ENCODE assay signal across 8 mouse cellular contexts in genomic region chr6:28215268-28215954, GRCm38 (mm10).
DNase-seq lines count a peak whose midpoint lies in the region; ATAC-seq and TF ChIP-seq lines count a peak whose summit lies in the region.

No protein-coding gene starts in this region.

- H3K27ac ChIP-seq in hindbrain, embryonic 11.5 days (ENCODE audit: low read depth, low read length): 0 out of 2 replicates have a peak overlapping the region, but pooled peaks have one; percentile 17

- POLR2A ChIA-PET in Patski (lab: Charles Lee): no interaction called here

- no peak for DNase-seq in Patski (ENCODE audit: low read depth, low spot score)
- DNase-seq in cerebellum, adult 9-11 months: peak; percentile 85
- DNase-seq in frontal cortex, adult 2 months (ENCODE audit: extremely low spot score in 1 of 2, low spot score in 1 of 2): peak; percentile 20 to 77
- peak; percentile 84 for DNase-seq in hindbrain, embryonic 11.5 days (ENCODE audit: low spot score)
- DNase-seq in layer of hippocampus, postnatal 25 days (ENCODE audit: extremely low spot score in 1 of 2, low spot score in 1 of 2): peak; percentile 60 to 63
- peak; percentile 60 for DNase-seq in lung, postnatal 14 days
- peak; percentile 70 for DNase-seq in retina, postnatal 7 days (ENCODE audit: low read depth, low spot score)
- peak; percentile 58 for DNase-seq in urinary bladder, adult 2 months (ENCODE audit: low spot score)

- no peaks in the 10 kb centered on the region for H3K36me3 ChIP-seq in hindbrain, embryonic 11.5 days (ENCODE audit: control insufficient read depth, insufficient read depth, low read length)

- WGBS in hindbrain, embryonic 11.5 days: under 1% methylated on average over 81 of the region's 87 CpGs

- ATAC-seq in Patski: peak; percentile 93
- ATAC-seq in hindbrain, embryonic 11.5 days (ENCODE audit: low FRiP score): peak; percentile 92

- no peaks in the 10 kb centered on the region for H3K9me3 ChIP-seq in hindbrain, embryonic 11.5 days (ENCODE audit: control insufficient read depth, low read length)

- H3K4me3 ChIP-seq in hindbrain, embryonic 11.5 days (ENCODE audit: low read depth, low read length): peak overlapping the region; percentile 45

- TF ChIP-seq CTCF in Patski (IDR thresholded peaks at IDR 0.05): peak; percentile 49

- H3K4me2 ChIP-seq in hindbrain, embryonic 11.5 days (replicated peaks; ENCODE audit: low read depth, low read length): peak overlapping the region; percentile 81

- CTCF ChIA-PET in Patski (lab: Charles Lee): interaction anchor here (0.7 to 2.1 kb wide), 4 partner anchors 9 to 248 kb away, joined by 3 to 7 read pairs (median 3); no protein-coding TSS in a partner anchor

- H3K27me3 ChIP-seq in Patski: no peaks in the 10 kb centered on the region
- no peaks in the 10 kb centered on the region for H3K27me3 ChIP-seq in hindbrain, embryonic 11.5 days (ENCODE audit: control insufficient read depth, insufficient read depth, low read length)

- H3K4me1 ChIP-seq in hindbrain, embryonic 11.5 days (replicated peaks; ENCODE audit: control insufficient read depth, insufficient read depth, low read length): no peaks in the 10 kb centered on the region

- in situ Hi-C loops in Patski (cut with MboI; ENCODE audit: low pct_unique_long_range_greater_than_20kb): no loop called here

- H3K9ac ChIP-seq in hindbrain, embryonic 11.5 days (ENCODE audit: low read depth, low read length): peak overlapping the region; percentile 76
